12 mouse cellular contexts compared by ENCODE assay signal in the genomic region with DNA sequence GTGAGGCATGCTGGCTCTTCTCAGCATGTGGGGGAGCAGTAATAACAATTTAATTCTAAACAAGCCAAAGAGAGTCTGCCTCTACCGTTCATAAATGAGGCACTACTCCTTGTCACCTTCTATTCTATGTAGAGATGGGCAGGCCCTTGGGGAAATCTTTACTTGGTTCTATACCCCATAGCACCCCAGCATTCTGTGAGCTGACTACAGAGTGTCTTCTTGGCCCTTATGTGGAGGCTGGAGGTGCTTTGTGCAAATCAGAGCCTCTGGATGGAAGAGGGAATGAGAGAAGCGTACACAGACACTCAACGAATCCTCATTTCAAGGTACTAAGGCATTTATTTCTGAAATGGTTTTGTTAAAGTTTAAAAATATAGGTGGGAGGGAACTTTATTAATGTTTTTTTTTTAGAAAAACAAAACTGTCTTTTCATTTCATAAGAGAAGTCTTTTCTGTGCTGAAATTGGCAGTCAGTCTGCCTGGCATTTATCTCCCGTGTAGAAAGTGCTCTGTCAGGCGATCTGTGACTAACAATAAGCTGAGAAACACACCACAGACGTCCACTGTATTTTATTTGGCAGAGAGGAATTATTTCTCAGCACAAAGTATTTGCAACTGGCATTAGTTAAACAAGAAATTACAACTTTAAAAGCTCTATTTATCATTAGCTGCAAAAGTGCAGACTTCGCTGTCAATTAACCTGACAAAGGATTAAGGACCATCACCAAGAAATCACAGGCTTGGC. TPM values are rescaled to one million over a fixed set of nuclear protein-coding genes. Genes with fewer than 3 reads are reported as not detected.
DNase-seq lines count a peak whose midpoint lies in the region; ATAC-seq lines count a peak whose summit lies in the region.
"Had no signal": no experiment of that assay in that cellular context is flagged by ENCODE, and none has a peak within 500 bp of the region (broad histone marks: within the 10 kb centered on the region; RNA-seq: fewer than 3 reads in every experiment).

No protein-coding gene starts in this region.

- no peaks in the 10 kb centered on the region for H3K36me3 ChIP-seq in hindbrain, embryonic 15.5 days
- H3K36me3 ChIP-seq in hindbrain, embryonic 10.5 days: no peaks in the 10 kb centered on the region
- H3K36me3 ChIP-seq in neural tube, embryonic 14.5 days (ENCODE audit: control insufficient read depth, insufficient read depth, low read length): no peaks in the 10 kb centered on the region
- no peaks in the 10 kb centered on the region for H3K36me3 ChIP-seq in forebrain, embryonic 16.5 days (ENCODE audit: control insufficient read depth, insufficient read depth)
- no peaks in the 10 kb centered on the region for H3K36me3 ChIP-seq in liver, embryonic 12.5 days

- H3K9me3 ChIP-seq in hindbrain, embryonic 15.5 days: no peaks in the 10 kb centered on the region
- no peaks in the 10 kb centered on the region for H3K9me3 ChIP-seq in hindbrain, embryonic 10.5 days
- no peaks in the 10 kb centered on the region for H3K9me3 ChIP-seq in neural tube, embryonic 14.5 days (ENCODE audit: control insufficient read depth, low read length)
- no peaks in the 10 kb centered on the region for H3K9me3 ChIP-seq in forebrain, embryonic 16.5 days (ENCODE audit: control insufficient read depth, low read length)
- H3K9me3 ChIP-seq in liver, embryonic 12.5 days (replicated peaks): no peaks in the 10 kb centered on the region
- H3K9me3 ChIP-seq: limb, embryonic 12.5 days had no signal

- no peaks in the 10 kb centered on the region for H3K27me3 ChIP-seq in hindbrain, embryonic 15.5 days
- no peaks in the 10 kb centered on the region for H3K27me3 ChIP-seq in hindbrain, embryonic 10.5 days (ENCODE audit: insufficient read depth, poor library complexity, severe bottlenecking)
- no peaks in the 10 kb centered on the region for H3K27me3 ChIP-seq in neural tube, embryonic 14.5 days (ENCODE audit: control insufficient read depth, insufficient read depth, low read length)
- no peaks in the 10 kb centered on the region for H3K27me3 ChIP-seq in forebrain, embryonic 16.5 days (replicated peaks; ENCODE audit: control insufficient read depth, insufficient read depth, low read length)
- H3K27me3 ChIP-seq in liver, embryonic 12.5 days (replicated peaks): no peaks in the 10 kb centered on the region
- H3K27me3 ChIP-seq: limb, embryonic 12.5 days had no signal

- 39% methylated on average over 7 of the region's 7 CpGs for WGBS in hindbrain, embryonic 15.5 days
- 62% methylated on average over 7 of the region's 7 CpGs for WGBS in hindbrain, embryonic 10.5 days
- 43% methylated on average over 7 of the region's 7 CpGs for WGBS in neural tube, embryonic 14.5 days
- 18% methylated on average over 7 of the region's 7 CpGs for WGBS in forebrain, embryonic 16.5 days
- WGBS in liver, embryonic 12.5 days (ENCODE audit: insufficient replicate concordance): 62% methylated on average over 7 of the region's 7 CpGs

- no peak overlapping the region for H3K9ac ChIP-seq in hindbrain, embryonic 15.5 days
- no peak overlapping the region for H3K9ac ChIP-seq in neural tube, embryonic 14.5 days (replicated peaks; ENCODE audit: low read depth, low read length)
- no peak overlapping the region for H3K9ac ChIP-seq in forebrain, embryonic 16.5 days (replicated peaks; ENCODE audit: low read depth, low read length)
- H3K9ac ChIP-seq in liver, embryonic 12.5 days: no peak overlapping the region
- H3K9ac ChIP-seq: limb, embryonic 12.5 days had no signal

- no peak overlapping the region for H3K4me3 ChIP-seq in hindbrain, embryonic 15.5 days
- no peak overlapping the region for H3K4me3 ChIP-seq in hindbrain, embryonic 10.5 days
- H3K4me3 ChIP-seq in neural tube, embryonic 14.5 days (ENCODE audit: low read depth, low read length): no peak overlapping the region
- H3K4me3 ChIP-seq in forebrain, embryonic 16.5 days (replicated peaks; ENCODE audit: low read length): no peak overlapping the region
- no peak overlapping the region for H3K4me3 ChIP-seq in liver, embryonic 12.5 days
- H3K4me3 ChIP-seq: limb, embryonic 12.5 days had no signal

- ATAC-seq in hindbrain, embryonic 15.5 days (ENCODE audit: low FRiP score, low read depth): peak; percentile 51; the same call in 1 of the 2 replicates
- peak; percentile 54; the same call in 1 of the 2 replicates for ATAC-seq in neural tube, embryonic 14.5 days (ENCODE audit: low read depth)
- ATAC-seq in forebrain, embryonic 16.5 days: peak; percentile 83
- ATAC-seq in liver, embryonic 12.5 days: no peak

- DNase-seq in hindbrain, embryonic 10.5 days (ENCODE audit: low spot score): no peak
- no peak for DNase-seq in neural tube, embryonic 10.5 days (ENCODE audit: extremely low spot score, low spot score)
- no peak for DNase-seq in adrenal gland, adult 8-10 months
- DNase-seq: adrenal gland, postnatal 25 days; gastrocnemius, postnatal 25 days had no signal

- H3K4me1 ChIP-seq in hindbrain, embryonic 15.5 days (replicated peaks): peaks cover 17% of the 10 kb centered on the region; the same call in 1 of the 2 replicates
- peaks cover 7% of the 10 kb centered on the region; the same call in 1 of the 2 replicates for H3K4me1 ChIP-seq in hindbrain, embryonic 10.5 days (replicated peaks)
- H3K4me1 ChIP-seq in neural tube, embryonic 14.5 days (ENCODE audit: control insufficient read depth, insufficient read depth, low read length): 0 out of 2 replicates have a peak, but pooled peaks cover 4% of the 10 kb centered on the region
- peaks cover 24% of the 10 kb centered on the region for H3K4me1 ChIP-seq in forebrain, embryonic 16.5 days (replicated peaks; ENCODE audit: control insufficient read depth, insufficient read depth, low read length)
- no peaks in the 10 kb centered on the region for H3K4me1 ChIP-seq in liver, embryonic 12.5 days

- peak overlapping the region; percentile 48; the same call in 1 of the 2 replicates for H3K27ac ChIP-seq in hindbrain, embryonic 15.5 days (replicated peaks)
- H3K27ac ChIP-seq in hindbrain, embryonic 10.5 days: no peak overlapping the region
- H3K27ac ChIP-seq in neural tube, embryonic 14.5 days (ENCODE audit: low read depth, low read length): no peak overlapping the region
- peak overlapping the region; percentile 31; the same call in 1 of the 2 replicates for H3K27ac ChIP-seq in forebrain, embryonic 16.5 days (ENCODE audit: low read length)
- H3K27ac ChIP-seq in liver, embryonic 12.5 days: no peak overlapping the region
- H3K27ac ChIP-seq: kidney, postnatal 0 days; limb, embryonic 12.5 days had no signal

- H3K4me2 ChIP-seq in hindbrain, embryonic 15.5 days: no peak overlapping the region
- no peak overlapping the region for H3K4me2 ChIP-seq in neural tube, embryonic 14.5 days (ENCODE audit: low read depth, low read length)
- no peak overlapping the region for H3K4me2 ChIP-seq in forebrain, embryonic 16.5 days (ENCODE audit: low read length)
- H3K4me2 ChIP-seq in liver, embryonic 12.5 days: no peak overlapping the region
- H3K4me2 ChIP-seq: limb, embryonic 12.5 days had no signal

RNA-seq across cellular contexts. Expression of a gene that starts 33.2 kb away (rescaled TPM):
- 4.1 and 5.2 TPM in 2 replicates for polyA plus RNA-seq in hindbrain, embryonic 15.5 days (2015; fragmentation: Nextera tagmentation; extraction: Ambion mirVana)
- polyA plus RNA-seq in hindbrain, embryonic 10.5 days (2016; fragmentation: Nextera tagmentation; extraction: Ambion mirVana): 28.9 and 33.1 TPM in 2 replicates
- 0.78 and 6.3 TPM in 2 replicates for polyA plus RNA-seq in neural tube, embryonic 14.5 days (2014; fragmentation: Nextera tagmentation; extraction: Ambion mirVana)
- polyA plus RNA-seq in forebrain, embryonic 16.5 days (2015; fragmentation: Nextera tagmentation; extraction: Ambion mirVana): 3.4 and 6.3 TPM in 2 replicates
- 0.62 and 1.2 TPM in 2 replicates for polyA plus RNA-seq in liver, embryonic 12.5 days (2016; fragmentation: Nextera tagmentation; extraction: Ambion mirVana)
- 10 to 100 TPM in 1 of 4 experiments, 1 to 10 TPM in 3; 6.5 to 13.1 (median 8.4) TPM for total RNA-seq in adrenal gland, adult 8-10 months (2022)
- total RNA-seq: MEL had no signal

Comparison
In these comparisons a context has a peak if more than half of its experiments do, and no peak if none do; other contexts are left out.
1. H3K27ac ChIP-seq: peak in hindbrain, embryonic 15.5 days (single experiment) and forebrain, embryonic 16.5 days (single experiment); none in hindbrain, embryonic 10.5 days (single experiment), neural tube, embryonic 14.5 days (single experiment) and liver, embryonic 12.5 days (single experiment).